Mouse (Mus musculus): ENCODE results near the gene Lipm. TPM values are rescaled to one million over a fixed set of nuclear protein-coding genes. Genes with fewer than 3 reads are reported as not detected.

Lipm gene
- polyA plus RNA-seq, 1 experiment from 2014 or later, result not detected

- Histone ChIP-seq H3K27me3 (ENCODE audit: insufficient read depth, low read length) (no peaks in the 10 kb centered on the region), H3K4me2 (no peak overlapping the region), H3K4me1 (ENCODE audit: insufficient read depth) (no peaks in the 10 kb centered on the region), H3K36me3 (ENCODE audit: insufficient read depth) (no peaks in the 10 kb centered on the region), H3K27ac (ENCODE audit: low read depth) (no peak overlapping the region), H3K4me3 (ENCODE audit: low read depth, low read length) (no peak overlapping the region), H3K9ac (no peak overlapping the region), H3K9me3 (ENCODE audit: low read depth, low read length) (no peaks in the 10 kb centered on the region)
- WGBS, result 75% methylated on average over 5 of the region's 5 CpGs
- DNase-seq (no peak), ATAC-seq (ENCODE audit: insufficient read depth) (no peak)
- TF ChIP-seq CTCF (IDR thresholded peaks at IDR 0.05; ENCODE audit: low read depth), result no peak
Measured at GRCm38 (mm10) chr19:34162693-34163092, 62.0 kb downstream of the Lipm start.

GRCm38 (mm10) chr19:34165891-34166290 lies 65.2 kb downstream of the Lipm start, which contains the start of gene Ankrd22:
TSS of gene Ankrd22 (minus strand) at chr19:34166053.
- no peak for TF ChIP-seq CTCF (IDR thresholded peaks at IDR 0.05; ENCODE audit: low read depth)
- Histone ChIP-seq H3K36me3 (ENCODE audit: insufficient read depth) (no peaks in the 10 kb centered on the region), H3K27ac (ENCODE audit: low read depth) (no peak within 1 kb of the TSS), H3K4me2 (no peak within 1 kb of the TSS), H3K9ac (no peak within 1 kb of the TSS), H3K9me3 (ENCODE audit: low read depth, low read length) (no peaks in the 10 kb centered on the region), H3K27me3 (ENCODE audit: insufficient read depth, low read length) (no peaks in the 10 kb centered on the region), H3K4me3 (ENCODE audit: low read depth, low read length) (no peak within 1 kb of the TSS), H3K4me1 (ENCODE audit: insufficient read depth) (no peaks in the 10 kb centered on the region)
- DNase-seq (no peak), ATAC-seq (ENCODE audit: insufficient read depth) (0 out of 2 replicates have a peak, but pooled peaks have one; percentile 14)
- WGBS, result 58% methylated on average over 5 of the region's 5 CpGs

- no peak for ATAC-seq (ENCODE audit: insufficient read depth)
- no peaks in the 10 kb centered on the region for H3K27me3 ChIP-seq (ENCODE audit: insufficient read depth, low read length)
- WGBS, result 73% methylated on average over 4 of the region's 4 CpGs
- H3K27ac ChIP-seq (ENCODE audit: low read depth), result no peak overlapping the region
- no peak for DNase-seq
- no peaks in the 10 kb centered on the region for H3K36me3 ChIP-seq (ENCODE audit: insufficient read depth)
- no peaks in the 10 kb centered on the region for H3K9me3 ChIP-seq (ENCODE audit: low read depth, low read length)
- no peaks in the 10 kb centered on the region for H3K4me1 ChIP-seq (ENCODE audit: insufficient read depth)
- no peak overlapping the region for H3K4me2 ChIP-seq
- H3K9ac ChIP-seq, result no peak overlapping the region
- TF ChIP-seq CTCF (IDR thresholded peaks at IDR 0.05; ENCODE audit: low read depth), result no peak
- no peak overlapping the region for H3K4me3 ChIP-seq (ENCODE audit: low read depth, low read length)
Measured at GRCm38 (mm10) chr19:34166386-34166785, 65.7 kb downstream of the Lipm start.

GRCm38 (mm10) chr19:34167896-34168661 lies 67.3 kb downstream of the Lipm start:
- no peak for ATAC-seq (ENCODE audit: insufficient read depth)
- H3K4me2 ChIP-seq, result no peak overlapping the region
- no peaks in the 10 kb centered on the region for H3K4me1 ChIP-seq (ENCODE audit: insufficient read depth)
- no peaks in the 10 kb centered on the region for H3K9me3 ChIP-seq (ENCODE audit: low read depth, low read length)
- no peaks in the 10 kb centered on the region for H3K36me3 ChIP-seq (ENCODE audit: insufficient read depth)
- DNase-seq, result no peak
- no peaks in the 10 kb centered on the region for H3K27me3 ChIP-seq (ENCODE audit: insufficient read depth, low read length)
- no peak overlapping the region for H3K4me3 ChIP-seq (ENCODE audit: low read depth, low read length)
- H3K27ac ChIP-seq (ENCODE audit: low read depth), result no peak overlapping the region
- no peak for TF ChIP-seq CTCF (IDR thresholded peaks at IDR 0.05; ENCODE audit: low read depth)
- WGBS, result 58% methylated on average over 7 of the region's 7 CpGs
- no peak overlapping the region for H3K9ac ChIP-seq

GRCm38 (mm10) chr19:34169121-34169520 lies 68.4 kb downstream of the Lipm start:
- Histone ChIP-seq H3K9me3 (ENCODE audit: low read depth, low read length) (no peaks in the 10 kb centered on the region), H3K36me3 (ENCODE audit: insufficient read depth) (no peaks in the 10 kb centered on the region)

GRCm38 (mm10) chr19:34171167-34171566 lies 70.4 kb downstream of the Lipm start:
- DNase-seq, result no peak
- Histone ChIP-seq H3K9me3 (ENCODE audit: low read depth, low read length) (no peaks in the 10 kb centered on the region), H3K4me1 (ENCODE audit: insufficient read depth) (no peaks in the 10 kb centered on the region), H3K4me3 (ENCODE audit: low read depth, low read length) (no peak overlapping the region), H3K9ac (no peak overlapping the region), H3K36me3 (ENCODE audit: insufficient read depth) (no peaks in the 10 kb centered on the region), H3K27ac (ENCODE audit: low read depth) (no peak overlapping the region), H3K27me3 (ENCODE audit: insufficient read depth, low read length) (no peaks in the 10 kb centered on the region), H3K4me2 (no peak overlapping the region)
- no peak for ATAC-seq (ENCODE audit: insufficient read depth)
- 47% methylated on average over 3 of the region's 3 CpGs for WGBS
- TF ChIP-seq CTCF (IDR thresholded peaks at IDR 0.05; ENCODE audit: low read depth), result no peak

More at GRCm38 (mm10) chr19:34169121-34169520, 68.4 kb downstream of the Lipm start:
- Histone ChIP-seq H3K4me1 (ENCODE audit: insufficient read depth) (no peaks in the 10 kb centered on the region), H3K4me2 (no peak overlapping the region), H3K4me3 (ENCODE audit: low read depth, low read length) (no peak overlapping the region), H3K9ac (no peak overlapping the region), H3K27ac (ENCODE audit: low read depth) (no peak overlapping the region), H3K27me3 (ENCODE audit: insufficient read depth, low read length) (no peaks in the 10 kb centered on the region)
- ATAC-seq (ENCODE audit: insufficient read depth) (no peak), DNase-seq (no peak)
- no peak for TF ChIP-seq CTCF (IDR thresholded peaks at IDR 0.05; ENCODE audit: low read depth)

Small RNA genes within 50 kb of the gene (microRNA-seq; reads per million reads assigned to microRNA genes)
- gene Gm23334 (ENCODE audit: borderline number of aligned reads), result not detected

Other genes starting within 250 kb of the Lipm start
- gene Lipf, start 139.7 kb upstream of the Lipm start, polyA plus RNA-seq (2014; fragmentation: Nextera tagmentation; extraction: Ambion mirVana), result not detected in 2 replicates
- gene Lipk, start 92.6 kb upstream of the Lipm start, polyA plus RNA-seq (2014; fragmentation: Nextera tagmentation; extraction: Ambion mirVana), result not detected in 2 replicates
- not detected in 2 replicates for gene Lipn, start 33.6 kb upstream of the Lipm start, polyA plus RNA-seq (2014; fragmentation: Nextera tagmentation; extraction: Ambion mirVana)
- 0.12 TPM in 1 of 2 replicates, not detected in the other for gene Ankrd22, start 65.1 kb downstream of the Lipm start, polyA plus RNA-seq (2014; fragmentation: Nextera tagmentation; extraction: Ambion mirVana)
- 9.8 and 11.1 TPM in 2 replicates for gene Stambpl1, start 91.3 kb downstream of the Lipm start, polyA plus RNA-seq (2014; fragmentation: Nextera tagmentation; extraction: Ambion mirVana)
- gene Acta2, start 154.7 kb downstream of the Lipm start, polyA plus RNA-seq (2014; fragmentation: Nextera tagmentation; extraction: Ambion mirVana), result 854 and 863 TPM in 2 replicates
- gene Fas, start 189.7 kb downstream of the Lipm start, polyA plus RNA-seq (2014; fragmentation: Nextera tagmentation; extraction: Ambion mirVana), result 5.7 and 6.3 TPM in 2 replicates

Data from lung, embryonic 14.5 days (tissue).